Comparison of ENCODE assay signal across 13 mouse cellular contexts in the genomic region with DNA sequence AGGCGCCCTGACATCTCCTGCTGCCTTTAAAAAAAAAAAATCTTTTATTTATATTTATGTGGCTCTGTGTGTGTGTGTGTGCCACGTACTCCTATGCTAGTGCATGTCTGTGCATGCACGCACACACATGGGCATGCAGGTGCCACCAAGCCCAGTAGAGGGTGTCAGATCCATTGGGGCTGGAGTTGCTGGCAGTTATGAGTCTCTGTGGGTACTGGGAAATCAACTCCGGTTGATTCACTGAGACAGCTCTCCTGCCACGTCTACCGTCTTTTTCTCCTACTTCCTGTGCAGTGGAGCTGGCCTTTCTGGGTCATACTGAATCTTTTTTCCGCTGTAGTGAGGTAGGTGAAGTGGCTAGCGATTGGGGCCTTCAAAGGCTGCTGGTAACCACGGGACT. TPM values are rescaled to one million over a fixed set of nuclear protein-coding genes. Genes with fewer than 3 reads are reported as not detected.
DNase-seq lines count a peak whose midpoint lies in the region; ATAC-seq and TF ChIP-seq lines count a peak whose summit lies in the region.
"Had no signal": no experiment of that assay in that cellular context is flagged by ENCODE, and none has a peak within 500 bp of the region (broad histone marks: within the 10 kb centered on the region; RNA-seq: fewer than 3 reads in every experiment).

No protein-coding gene starts in this region.

- no peak overlapping the region for H3K4me3 ChIP-seq in heart, embryonic 10.5 days
- no peak overlapping the region for H3K4me3 ChIP-seq in heart, embryonic 11.5 days (ENCODE audit: low read depth, low read length)
- no peak overlapping the region for H3K4me3 ChIP-seq in thymus, adult 2 months (ENCODE audit: control insufficient read depth, insufficient read depth, low read length)
- no peak overlapping the region for H3K4me3 ChIP-seq in liver, embryonic 11.5 days (ENCODE audit: low read depth, low read length)
- H3K4me3 ChIP-seq in hindbrain, embryonic 11.5 days (ENCODE audit: low read depth, low read length): no peak overlapping the region
- H3K4me3 ChIP-seq: neural tube, embryonic 12.5 days; stomach, embryonic 15.5 days had no signal

- no peaks in the 10 kb centered on the region for H3K9me3 ChIP-seq in heart, embryonic 10.5 days
- no peaks in the 10 kb centered on the region for H3K9me3 ChIP-seq in heart, embryonic 11.5 days (replicated peaks; ENCODE audit: control insufficient read depth, low read length)
- H3K9me3 ChIP-seq in liver, embryonic 11.5 days (ENCODE audit: control insufficient read depth, low read length): no peaks in the 10 kb centered on the region
- H3K9me3 ChIP-seq in hindbrain, embryonic 11.5 days (ENCODE audit: control insufficient read depth, low read length): no peaks in the 10 kb centered on the region
- H3K9me3 ChIP-seq: neural tube, embryonic 12.5 days; stomach, embryonic 15.5 days had no signal

- TF ChIP-seq CTCF in thymus, adult 2 months (IDR thresholded peaks at IDR 0.05; ENCODE audit: borderline replicate concordance, control insufficient read depth, extremely low read depth, insufficient read depth, low read length, poor library complexity): peak; percentile 35; the same call in 1 of the 2 replicates

- no peaks in the 10 kb centered on the region for H3K36me3 ChIP-seq in heart, embryonic 10.5 days
- no peaks in the 10 kb centered on the region for H3K36me3 ChIP-seq in heart, embryonic 11.5 days (ENCODE audit: control insufficient read depth, insufficient read depth, low read length)
- no peaks in the 10 kb centered on the region for H3K36me3 ChIP-seq in thymus, adult 2 months (ENCODE audit: control insufficient read depth, insufficient read depth, low read length)
- H3K36me3 ChIP-seq in liver, embryonic 11.5 days (ENCODE audit: control insufficient read depth, insufficient read depth, low read length): no peaks in the 10 kb centered on the region
- no peaks in the 10 kb centered on the region for H3K36me3 ChIP-seq in hindbrain, embryonic 11.5 days (ENCODE audit: control insufficient read depth, insufficient read depth, low read length)
- H3K36me3 ChIP-seq: neural tube, embryonic 12.5 days; stomach, embryonic 15.5 days had no signal

- no peak overlapping the region for H3K4me2 ChIP-seq in heart, embryonic 11.5 days
- no peak overlapping the region for H3K4me2 ChIP-seq in liver, embryonic 11.5 days
- no peak overlapping the region for H3K4me2 ChIP-seq in hindbrain, embryonic 11.5 days (replicated peaks; ENCODE audit: low read depth, low read length)
- H3K4me2 ChIP-seq: neural tube, embryonic 12.5 days; stomach, embryonic 15.5 days had no signal

- DNase-seq in heart, embryonic 10.5 days (ENCODE audit: low spot score): peak; percentile 57
- DNase-seq in thymus, adult 2 months: peak; percentile 64
- no peak for DNase-seq in thymus, adult 18-20 months
- peak; percentile 27 for DNase-seq in liver, embryonic 11.5 days (ENCODE audit: low spot score)
- peak; percentile 79 for DNase-seq in thymus, postnatal 4 days
- no peak for DNase-seq in hindbrain, embryonic 11.5 days (ENCODE audit: low spot score)
- no peak for DNase-seq in heart, adult 9 months (ENCODE audit: low spot score in 2 of 2)
- DNase-seq: cerebellum, postnatal 14 days; kidney, adult 9 months; layer of hippocampus, postnatal 36 days had no signal

- H3K27ac ChIP-seq in heart, embryonic 10.5 days: no peak overlapping the region
- no peak overlapping the region for H3K27ac ChIP-seq in heart, embryonic 11.5 days (ENCODE audit: low read depth, low read length)
- no peak overlapping the region for H3K27ac ChIP-seq in thymus, adult 2 months (ENCODE audit: control insufficient read depth, insufficient read depth, low read length)
- H3K27ac ChIP-seq in liver, embryonic 11.5 days (ENCODE audit: low read depth, low read length): no peak overlapping the region
- H3K27ac ChIP-seq in hindbrain, embryonic 11.5 days (ENCODE audit: low read depth, low read length): no peak overlapping the region
- H3K27ac ChIP-seq: neural tube, embryonic 12.5 days; stomach, embryonic 15.5 days had no signal

- H3K9ac ChIP-seq in heart, embryonic 11.5 days (ENCODE audit: low read depth, low read length): no peak overlapping the region
- no peak overlapping the region for H3K9ac ChIP-seq in liver, embryonic 11.5 days (ENCODE audit: low read depth, low read length)
- no peak overlapping the region for H3K9ac ChIP-seq in hindbrain, embryonic 11.5 days (ENCODE audit: low read depth, low read length)
- H3K9ac ChIP-seq: neural tube, embryonic 12.5 days; stomach, embryonic 15.5 days had no signal

- H3K4me1 ChIP-seq in heart, embryonic 10.5 days: peaks cover 23% of the 10 kb centered on the region
- peaks cover 5% of the 10 kb centered on the region; the same call in 1 of the 2 replicates for H3K4me1 ChIP-seq in heart, embryonic 11.5 days (ENCODE audit: control insufficient read depth, insufficient read depth, low read length)
- H3K4me1 ChIP-seq in thymus, adult 2 months (replicated peaks; ENCODE audit: control insufficient read depth, insufficient read depth, low read length): peaks cover 8% of the 10 kb centered on the region
- no peaks in the 10 kb centered on the region for H3K4me1 ChIP-seq in liver, embryonic 11.5 days (replicated peaks; ENCODE audit: control insufficient read depth, insufficient read depth, low read length)
- no peaks in the 10 kb centered on the region for H3K4me1 ChIP-seq in hindbrain, embryonic 11.5 days (replicated peaks; ENCODE audit: control insufficient read depth, insufficient read depth, low read length)
- H3K4me1 ChIP-seq: neural tube, embryonic 12.5 days; stomach, embryonic 15.5 days had no signal

- WGBS in heart, embryonic 10.5 days: 82% methylated on average over 9 of the region's 9 CpGs
- WGBS in heart, embryonic 11.5 days (ENCODE audit: insufficient replicate concordance): 82% methylated on average over 9 of the region's 9 CpGs
- WGBS in thymus, adult 2 months: 65% methylated on average over 9 of the region's 9 CpGs
- WGBS in liver, embryonic 11.5 days: 69% methylated on average over 9 of the region's 9 CpGs
- WGBS in hindbrain, embryonic 11.5 days: 84% methylated on average over 9 of the region's 9 CpGs

- TF ChIP-seq POLR2A in thymus, adult 2 months (IDR thresholded peaks at IDR 0.05; ENCODE audit: control insufficient read depth, extremely low read depth, insufficient read depth, low read length, poor library complexity): no peak

- H3K27me3 ChIP-seq in heart, embryonic 10.5 days (ENCODE audit: insufficient read depth, poor library complexity, severe bottlenecking): no peaks in the 10 kb centered on the region
- H3K27me3 ChIP-seq in heart, embryonic 11.5 days (ENCODE audit: control insufficient read depth, insufficient read depth, low read length): peaks cover 2% of the 10 kb centered on the region; the same call in 1 of the 2 replicates
- no peaks in the 10 kb centered on the region for H3K27me3 ChIP-seq in thymus, adult 2 months (ENCODE audit: control insufficient read depth, insufficient read depth, low read length)
- H3K27me3 ChIP-seq in liver, embryonic 11.5 days (replicated peaks; ENCODE audit: control insufficient read depth, insufficient read depth, low read length): no peaks in the 10 kb centered on the region
- H3K27me3 ChIP-seq in hindbrain, embryonic 11.5 days (ENCODE audit: control insufficient read depth, insufficient read depth, low read length): no peaks in the 10 kb centered on the region
- H3K27me3 ChIP-seq: neural tube, embryonic 12.5 days had no signal

- no peak for ATAC-seq in heart, embryonic 11.5 days (replicated peaks; ENCODE audit: insufficient number of reproducible peaks, low FRiP score, low TSS enrichment)
- ATAC-seq in liver, embryonic 11.5 days (replicated peaks; ENCODE audit: low FRiP score): no peak
- no peak for ATAC-seq in hindbrain, embryonic 11.5 days (ENCODE audit: low FRiP score)

RNA-seq across cellular contexts. Expression of gene Rgs10, which starts 58.8 kb away (rescaled TPM):
- polyA plus RNA-seq in heart, embryonic 10.5 days (2016; fragmentation: Nextera tagmentation; extraction: Ambion mirVana): 16.4 and 19.3 TPM in 2 replicates
- 20.3 and 21.0 TPM in 2 replicates for polyA plus RNA-seq in heart, embryonic 11.5 days (2014; fragmentation: Nextera tagmentation; extraction: Ambion mirVana)
- polyA plus RNA-seq in thymus, adult 2 months (2012; rRNA removed): 62.5 and 71.8 TPM in 2 replicates
- 88.1 and 88.2 TPM in 2 replicates for polyA plus RNA-seq in liver, embryonic 11.5 days (2014; fragmentation: Nextera tagmentation; extraction: Ambion mirVana)
- 12.4 TPM in 2 replicates for polyA plus RNA-seq in hindbrain, embryonic 11.5 days (2014; fragmentation: Nextera tagmentation; extraction: Ambion mirVana)

Comparison
In these comparisons a context has a peak if more than half of its experiments do, and no peak if none do; other contexts are left out.
1. DNase-seq: peak in heart, embryonic 10.5 days (single experiment), thymus, adult 2 months (single experiment), liver, embryonic 11.5 days (single experiment) and thymus, postnatal 4 days (single experiment); none in thymus, adult 18-20 months (0 of 2), hindbrain, embryonic 11.5 days (single experiment) and heart, adult 9 months (0 of 2).